Mouse (Mus musculus) lung, embryonic 14.5 days (tissue): Measurements from ENCODE around the gene Tmem252. TPM values are rescaled to one million over a fixed set of nuclear protein-coding genes. Genes with fewer than 3 reads are reported as not detected.

ENCODE experiments used
- ATAC-seq: fragments of 200-750 bp; cut with Nextera tagmentation; 2 replicates; pipeline ENCODE4 v1.8.0; 2017; ENCODE audit warnings: mild to moderate bottlenecking, moderate TSS enrichment, moderate library complexity; ENCODE audit not compliant: insufficient read depth
- DNase-seq: peaks from one replicate; pipeline ENCODE4 v3.0.0-alpha.2; 2015
- H3K27ac ChIP-seq: fragments of 300-500 bp; sonication (generic); 2 replicates; pipeline ENCODE4 v1.5.1; 2014; ENCODE audit warnings: low read depth, mild to moderate bottlenecking, moderate library complexity
- H3K27me3 ChIP-seq: fragments of 300-500 bp; sonication (generic); 2 replicates; pipeline ENCODE4 v1.6.1; 2014; ENCODE audit warnings: low read length, control low read depth; ENCODE audit not compliant: insufficient read depth
- H3K36me3 ChIP-seq: fragments of 300-500 bp; sonication (generic); 2 replicates; pipeline ENCODE4 v1.6.1; 2014; ENCODE audit warnings: control low read depth; ENCODE audit not compliant: insufficient read depth
- H3K4me1 ChIP-seq: fragments of 300-500 bp; sonication (generic); 2 replicates; pipeline ENCODE4 v1.6.1; 2014; ENCODE audit warnings: antibody characterized with exemption, control low read depth; ENCODE audit not compliant: insufficient read depth
- H3K4me2 ChIP-seq: fragments of 300-500 bp; sonication (generic); 2 replicates; pipeline ENCODE4 v1.6.1; 2014; ENCODE audit warnings: mild to moderate bottlenecking
- H3K4me3 ChIP-seq: fragments of 300-500 bp; sonication (generic); 2 replicates; pipeline ENCODE4 v1.5.1; 2014; ENCODE audit warnings: low read depth, low read length
- H3K9ac ChIP-seq: fragments of 300-500 bp; sonication (generic); 2 replicates; pipeline ENCODE4 v1.6.1; 2014
- H3K9me3 ChIP-seq: fragments of 300-500 bp; sonication (generic); 2 replicates; pipeline ENCODE4 v1.6.1; 2016; ENCODE audit warnings: low read depth, low read length, control low read depth
- CTCF ChIP-seq: IDR thresholded peaks from 2 replicates; pipeline ENCODE4 v1.5.1; 2016; ENCODE audit warnings: antibody characterized with exemption, low read depth
- WGBS: fragments of 180-500 bp; shearing (Covaris S2); extraction: QIAGEN DNeasy Blood & Tissue Kit; methylation state at CpG from one replicate; pipeline ENCODE4 v1.1.7; 2014; 5-methylcytosine and 5-hydroxymethylcytosine counted together
- polyA plus RNA-seq: library from polyadenylated mRNA; unstranded; fragments of >200 nt; fragmentation: Nextera tagmentation; extraction: Ambion mirVana; gene quantifications from 2 replicates; pipeline ENCODE4 v1.2.1, GENCODE M21; 2014

Tmem252 gene
- polyA plus RNA-seq: 3.0 and 3.5 TPM in 2 replicates

DNA sequence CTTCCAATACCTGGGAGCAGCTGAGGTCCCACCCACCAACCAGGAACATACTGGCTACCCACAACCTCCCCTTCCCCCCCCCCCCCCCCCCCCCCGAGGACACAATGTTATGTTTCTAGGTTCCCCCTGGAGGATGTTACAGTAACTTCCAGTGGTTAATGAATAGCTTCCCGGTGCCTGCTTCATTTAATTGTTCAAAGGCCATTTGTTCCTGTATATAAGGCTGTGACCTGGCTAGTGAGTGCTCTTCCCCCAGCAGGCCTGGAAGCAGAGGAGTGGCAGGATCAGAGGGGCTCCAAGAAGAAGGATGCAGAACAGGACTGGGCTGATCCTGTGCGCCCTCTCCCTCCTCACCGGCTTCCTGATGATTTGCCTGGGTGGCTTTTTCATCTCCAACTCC is at the start of gene Tmem252:
Gene Tmem252 (plus strand): TSS at position 247 of the 400 bp plus-strand sequence.
- Histone ChIP-seq H3K9ac (no peak within 1 kb of the TSS), H3K36me3 (no peaks in the 10 kb centered on the region), H3K4me2 (peak within 1 kb of the TSS; percentile 32; the same call in 1 of the 2 replicates), H3K27ac (peak within 1 kb of the TSS; percentile 58; the same call in 1 of the 2 replicates), H3K4me3 (no peak within 1 kb of the TSS), H3K9me3 (no peaks in the 10 kb centered on the region), H3K4me1 (0 out of 2 replicates have a peak, but pooled peaks cover 3% of the 10 kb centered on the region), H3K27me3 (no peaks in the 10 kb centered on the region)
- 54% methylated on average over 4 of the region's 4 CpGs for WGBS
- DNase-seq: peak; percentile 43
- TF ChIP-seq CTCF: no peak
- 0 out of 2 replicates have a peak, but pooled peaks have one; percentile 31 for ATAC-seq

DNA sequence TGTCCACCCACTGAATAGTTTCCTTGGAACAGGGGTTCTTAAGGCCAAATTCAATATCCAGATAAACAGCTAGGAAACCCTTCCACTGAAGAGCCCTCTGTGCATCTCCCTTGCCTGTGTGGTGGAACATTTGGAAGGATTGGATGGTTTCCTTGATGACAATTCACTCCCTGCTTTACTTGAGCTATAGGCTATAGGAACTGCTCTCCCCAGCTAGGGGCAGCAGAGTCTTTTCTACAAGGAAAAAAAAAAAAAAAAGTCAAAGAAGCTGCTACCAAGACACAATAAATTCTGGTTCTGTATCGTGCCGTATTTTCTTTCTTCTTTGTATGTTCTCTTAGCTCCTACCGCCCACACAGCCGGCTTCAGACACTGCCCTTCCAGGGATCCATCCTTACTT is 45.8 kb upstream of the Tmem252 start:
- no peak for TF ChIP-seq CTCF
- Histone ChIP-seq H3K27me3 (no peaks in the 10 kb centered on the region), H3K9ac (no peak overlapping the region), H3K27ac (no peak overlapping the region), H3K4me3 (no peak overlapping the region), H3K4me1 (no peaks in the 10 kb centered on the region), H3K36me3 (no peaks in the 10 kb centered on the region), H3K9me3 (no peaks in the 10 kb centered on the region), H3K4me2 (no peak overlapping the region)
- WGBS: 76% methylated on average over 4 of the region's 4 CpGs
- DNase-seq: no peak
- ATAC-seq: no peak

DNA sequence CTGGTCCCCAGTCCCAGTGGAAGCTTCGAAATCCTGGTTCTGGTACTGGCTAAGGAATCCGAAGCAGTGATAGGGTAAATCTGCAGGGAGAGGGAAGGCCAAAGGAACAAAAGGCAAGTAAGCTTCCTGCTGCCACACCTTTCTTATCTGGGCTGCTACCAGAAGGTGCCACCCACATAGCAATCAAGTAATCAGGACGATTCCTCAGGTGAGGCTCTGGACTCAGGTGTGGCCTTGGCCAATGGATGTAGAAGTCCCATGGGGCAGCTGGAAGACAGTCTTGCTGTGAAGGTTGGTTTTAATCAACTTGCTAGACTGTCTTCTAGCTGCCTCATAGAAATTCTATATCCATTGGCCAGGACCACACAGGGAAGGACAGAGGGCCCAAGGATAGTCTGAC is 40.8 kb upstream of the Tmem252 start:
- Histone ChIP-seq H3K9ac (no peak overlapping the region), H3K4me2 (no peak overlapping the region), H3K4me3 (no peak overlapping the region), H3K9me3 (no peaks in the 10 kb centered on the region), H3K4me1 (no peaks in the 10 kb centered on the region), H3K27ac (no peak overlapping the region), H3K36me3 (no peaks in the 10 kb centered on the region), H3K27me3 (no peaks in the 10 kb centered on the region)
- WGBS: 76% methylated on average over 3 of the region's 3 CpGs
- ATAC-seq (no peak), DNase-seq (no peak)
- no peak for TF ChIP-seq CTCF

DNA sequence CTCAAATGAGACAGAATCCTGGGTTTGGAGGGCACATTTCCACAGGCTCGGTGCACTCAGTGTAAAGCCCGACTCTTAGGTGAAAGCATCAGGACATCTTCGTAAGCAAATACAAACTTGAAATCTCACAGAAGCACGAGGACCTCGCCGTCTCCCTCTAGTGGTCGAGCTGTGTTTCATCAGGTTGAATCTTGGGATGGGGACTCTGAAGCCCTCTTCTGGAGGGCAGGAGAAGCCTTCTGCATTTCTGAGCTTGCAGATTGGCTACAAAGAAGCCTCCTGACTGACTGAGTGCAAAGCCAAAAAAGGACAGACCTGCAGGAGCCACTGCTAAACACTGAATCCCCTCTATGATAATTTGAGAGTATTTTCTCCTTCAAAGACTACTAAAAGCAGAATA is 39.2 kb upstream of the Tmem252 start:
- Histone ChIP-seq H3K27ac (no peak overlapping the region), H3K4me2 (no peak overlapping the region), H3K4me1 (no peaks in the 10 kb centered on the region), H3K36me3 (no peaks in the 10 kb centered on the region), H3K9ac (no peak overlapping the region), H3K4me3 (no peak overlapping the region), H3K27me3 (no peaks in the 10 kb centered on the region), H3K9me3 (no peaks in the 10 kb centered on the region)
- DNase-seq (peak; percentile 89), ATAC-seq (no peak; the same call in 1 of the 2 replicates)
- 3% methylated on average over 7 of the region's 7 CpGs for WGBS
- TF ChIP-seq CTCF: peak; percentile 97

DNA sequence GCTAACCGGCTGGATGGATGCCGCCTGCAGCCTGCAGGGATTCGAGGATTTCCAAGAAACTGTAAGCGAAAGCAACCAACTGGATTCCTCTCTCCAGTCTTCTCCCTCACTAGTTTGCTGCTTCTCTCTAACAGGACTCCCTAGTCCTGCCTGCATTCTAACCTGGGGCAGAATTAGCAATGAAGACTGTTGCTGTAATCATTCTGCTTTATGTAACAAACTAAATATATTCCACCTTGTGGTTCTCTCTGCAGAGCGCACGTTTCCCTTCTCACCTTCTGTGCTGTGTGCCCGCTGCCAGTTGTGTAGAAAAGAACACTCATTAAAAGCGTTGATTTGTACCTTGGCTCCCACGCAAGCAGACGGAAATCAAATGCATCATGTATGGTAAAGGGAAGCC is 37.2 kb upstream of the Tmem252 start:
- Histone ChIP-seq H3K4me1 (no peaks in the 10 kb centered on the region), H3K4me2 (no peak overlapping the region), H3K27ac (no peak overlapping the region), H3K4me3 (no peak overlapping the region), H3K9me3 (no peaks in the 10 kb centered on the region), H3K27me3 (no peaks in the 10 kb centered on the region), H3K9ac (no peak overlapping the region), H3K36me3 (no peaks in the 10 kb centered on the region)
- TF ChIP-seq CTCF: no peak
- ATAC-seq: no peak
- 74% methylated on average over 10 of the region's 10 CpGs for WGBS
- no peak for DNase-seq

DNA sequence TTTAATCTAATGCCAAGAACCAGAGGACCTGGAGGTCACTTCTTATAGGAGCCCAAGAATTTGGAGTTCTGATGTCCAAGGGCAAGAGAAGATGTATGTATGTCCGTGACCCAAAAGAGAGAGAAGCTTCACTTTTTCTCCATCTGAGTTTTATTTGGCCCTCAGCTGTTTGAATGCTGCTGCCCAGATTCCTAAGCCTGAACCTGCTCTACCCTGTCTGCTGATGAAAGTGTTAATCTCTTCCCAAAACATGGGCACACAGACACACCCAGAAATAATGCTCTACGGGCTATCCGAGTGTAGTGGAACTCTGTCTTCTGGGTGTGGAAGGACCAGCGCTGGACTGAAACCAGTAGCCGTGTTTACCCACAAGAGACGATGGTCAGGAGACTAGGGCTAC is 35.8 kb upstream of the Tmem252 start:
- H3K4me2 ChIP-seq: no peak overlapping the region
- no peak overlapping the region for H3K4me3 ChIP-seq
- WGBS: 89% methylated on average over 6 of the region's 6 CpGs
- H3K27me3 ChIP-seq: no peaks in the 10 kb centered on the region
- no peaks in the 10 kb centered on the region for H3K4me1 ChIP-seq
- H3K9me3 ChIP-seq: no peaks in the 10 kb centered on the region
- no peak overlapping the region for H3K27ac ChIP-seq
- ATAC-seq (no peak), DNase-seq (no peak)
- no peaks in the 10 kb centered on the region for H3K36me3 ChIP-seq
- TF ChIP-seq CTCF: no peak
- no peak overlapping the region for H3K9ac ChIP-seq

DNA sequence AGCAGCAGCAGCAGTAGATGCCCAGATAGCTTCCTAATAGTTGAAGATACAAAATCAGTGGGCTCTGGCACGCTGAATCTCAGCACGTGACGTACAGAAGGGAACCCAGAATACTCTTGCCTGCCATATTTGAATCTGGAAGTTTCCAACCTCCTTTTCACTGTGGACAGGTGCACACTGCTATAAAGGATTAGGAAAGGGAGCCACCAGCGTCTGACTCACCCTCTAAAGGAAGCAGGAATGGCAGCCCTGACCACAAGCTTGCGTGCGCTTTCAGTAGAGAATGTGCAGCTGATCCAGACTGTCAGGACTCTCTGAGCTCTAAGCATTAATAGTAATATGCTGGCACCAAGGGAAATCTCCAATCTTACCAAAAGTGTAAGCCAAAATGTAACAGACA is 32.8 kb upstream of the Tmem252 start:
- H3K36me3 ChIP-seq: no peaks in the 10 kb centered on the region
- no peak overlapping the region for H3K4me3 ChIP-seq
- no peaks in the 10 kb centered on the region for H3K9me3 ChIP-seq
- no peaks in the 10 kb centered on the region for H3K4me1 ChIP-seq
- no peaks in the 10 kb centered on the region for H3K27me3 ChIP-seq
- no peak for TF ChIP-seq CTCF
- 84% methylated on average over 6 of the region's 6 CpGs for WGBS
- no peak overlapping the region for H3K27ac ChIP-seq
- no peak overlapping the region for H3K9ac ChIP-seq
- DNase-seq: no peak
- no peak for ATAC-seq
- no peak overlapping the region for H3K4me2 ChIP-seq

DNA sequence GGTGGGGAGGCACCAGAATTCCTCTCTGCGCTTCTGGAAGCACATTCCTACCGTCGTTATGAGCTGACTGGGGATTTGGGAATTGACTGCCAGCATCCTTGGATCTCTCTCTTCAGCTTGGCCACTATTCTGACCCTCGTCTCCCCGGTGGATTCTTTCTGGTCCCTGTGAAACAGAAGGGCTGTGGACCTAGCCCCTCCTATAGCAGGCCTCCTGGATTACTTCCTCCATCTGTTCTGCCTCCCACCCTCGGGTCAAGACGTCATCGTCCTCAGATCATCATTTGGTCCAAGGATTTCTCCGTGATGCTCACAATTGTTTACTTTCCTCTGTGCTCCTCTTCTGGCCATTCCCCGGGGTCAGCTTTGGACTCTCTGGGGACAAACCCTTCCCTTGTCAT is 28.8 kb upstream of the Tmem252 start:
- ATAC-seq: no peak

More for the DNA sequence above, 28.8 kb upstream of the Tmem252 start:
- Histone ChIP-seq H3K36me3 (no peaks in the 10 kb centered on the region), H3K9me3 (no peaks in the 10 kb centered on the region), H3K27ac (no peak overlapping the region), H3K4me1 (no peaks in the 10 kb centered on the region), H3K27me3 (no peaks in the 10 kb centered on the region), H3K4me2 (no peak overlapping the region), H3K9ac (no peak overlapping the region), H3K4me3 (no peak overlapping the region)
- no peak for TF ChIP-seq CTCF
- WGBS: 39% methylated on average over 10 of the region's 10 CpGs
- peak; percentile 16 for DNase-seq
